Mouse (Mus musculus): ENCODE measurements around the gene Fbxo46. TPM values are rescaled to one million over a fixed set of nuclear protein-coding genes. Genes with fewer than 3 reads are reported as not detected.

Gene Fbxo46
- polyA plus RNA-seq, 1 experiment from 2014 or later: 10.8 TPM

DNA sequence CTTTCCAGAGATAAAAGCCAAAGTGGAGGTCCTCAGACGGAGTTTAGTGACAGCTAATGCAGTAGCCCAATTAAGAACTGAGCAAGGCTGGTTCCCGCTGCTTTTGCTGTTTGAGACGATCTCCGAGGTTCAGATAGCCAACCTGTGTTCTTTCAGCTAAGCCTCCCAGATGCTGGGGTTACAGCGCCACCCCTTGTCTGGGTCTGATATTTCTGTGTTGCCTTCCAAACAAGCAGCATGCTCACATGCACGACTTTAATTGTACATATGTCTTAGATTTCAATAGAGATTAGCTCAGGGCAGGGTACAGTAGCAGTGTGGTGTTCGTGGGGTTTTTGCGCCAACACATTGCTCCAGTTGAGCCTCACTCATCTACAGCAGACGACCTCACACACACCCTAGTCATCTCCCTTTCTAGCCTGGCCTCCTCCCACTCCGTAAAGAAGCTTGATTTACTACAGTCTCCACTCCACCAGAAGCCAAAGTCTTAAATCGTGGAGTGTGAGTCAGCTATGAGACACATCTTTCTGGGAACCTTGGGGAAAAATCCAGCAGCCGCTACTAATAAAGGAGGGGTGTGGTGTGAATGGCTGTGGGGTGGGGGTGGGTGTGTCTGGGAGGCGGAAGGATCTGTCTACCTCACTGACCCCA lies 36.3 kb downstream of the Fbxo46 start:
- WGBS: 43% methylated on average over 13 of the region's 13 CpGs
- H3K9me3 ChIP-seq (ENCODE audit: control insufficient read depth, low read length): no peaks in the 10 kb centered on the region
- H3K36me3 ChIP-seq (ENCODE audit: control insufficient read depth, insufficient read depth, low read length): peaks cover 3% of the 10 kb centered on the region; the same call in 1 of the 2 replicates
- ATAC-seq: peak; percentile 60
- H3K4me1 ChIP-seq (ENCODE audit: control insufficient read depth, insufficient read depth, low read length): peaks cover 33% of the 10 kb centered on the region
- no peak overlapping the region for H3K4me3 ChIP-seq (ENCODE audit: low read length)
- no peaks in the 10 kb centered on the region; the same call in 1 of the 2 replicates for H3K27me3 ChIP-seq (replicated peaks; ENCODE audit: control insufficient read depth, insufficient read depth, low read length)
- no peak overlapping the region for H3K4me2 ChIP-seq (ENCODE audit: low read depth, low read length)
- H3K9ac ChIP-seq (ENCODE audit: low read depth, low read length): no peak overlapping the region
- H3K27ac ChIP-seq (ENCODE audit: low read length): peak overlapping the region; percentile 8; the same call in 1 of the 2 replicates

DNA sequence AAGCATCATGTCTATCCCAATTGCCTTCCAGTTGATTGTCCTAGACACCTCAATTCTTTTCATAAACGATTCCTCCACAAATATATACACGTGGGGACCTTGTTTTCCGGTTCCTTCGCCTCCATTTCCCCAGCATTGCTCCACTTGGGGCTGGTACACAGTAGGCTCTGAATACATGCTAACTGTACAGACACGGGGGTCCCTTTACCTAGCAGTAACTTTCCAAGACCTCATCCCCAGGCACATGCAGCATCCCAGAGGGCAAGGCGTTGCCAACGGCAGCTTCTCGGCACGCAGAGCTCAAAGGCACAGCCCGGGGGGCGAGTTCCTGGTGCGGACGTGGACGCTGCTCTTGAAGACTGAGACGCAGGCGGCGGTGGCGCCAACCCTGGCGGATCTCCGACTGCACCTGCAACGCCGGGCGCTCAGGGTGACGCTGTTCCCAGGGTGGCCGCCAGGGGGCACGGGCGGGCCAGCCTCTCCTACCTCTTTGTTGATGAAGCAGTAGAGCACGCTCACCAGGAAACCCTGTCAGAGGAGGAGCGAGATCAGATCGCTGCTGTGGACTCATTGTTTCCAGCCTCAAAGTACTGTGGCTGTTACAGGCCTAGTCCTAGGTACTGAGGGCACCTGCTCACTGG lies 37.6 kb downstream of the Fbxo46 start:
- Histone ChIP-seq H3K36me3 (ENCODE audit: control insufficient read depth, insufficient read depth, low read length) (no peaks in the 10 kb centered on the region), H3K9ac (ENCODE audit: low read depth, low read length) (peak overlapping the region; percentile 52), H3K9me3 (ENCODE audit: control insufficient read depth, low read length) (no peaks in the 10 kb centered on the region), H3K27ac (ENCODE audit: low read length) (no peak overlapping the region), H3K27me3 (replicated peaks; ENCODE audit: control insufficient read depth, insufficient read depth, low read length) (no peaks in the 10 kb centered on the region; the same call in 1 of the 2 replicates), H3K4me3 (ENCODE audit: low read length) (peak overlapping the region; percentile 19; the same call in 1 of the 2 replicates), H3K4me1 (ENCODE audit: control insufficient read depth, insufficient read depth, low read length) (peaks cover 33% of the 10 kb centered on the region), H3K4me2 (ENCODE audit: low read depth, low read length) (peak overlapping the region; percentile 34; the same call in 1 of the 2 replicates)
- ATAC-seq: peak; percentile 65
- 5% methylated on average over 30 of the region's 30 CpGs for WGBS

DNA sequence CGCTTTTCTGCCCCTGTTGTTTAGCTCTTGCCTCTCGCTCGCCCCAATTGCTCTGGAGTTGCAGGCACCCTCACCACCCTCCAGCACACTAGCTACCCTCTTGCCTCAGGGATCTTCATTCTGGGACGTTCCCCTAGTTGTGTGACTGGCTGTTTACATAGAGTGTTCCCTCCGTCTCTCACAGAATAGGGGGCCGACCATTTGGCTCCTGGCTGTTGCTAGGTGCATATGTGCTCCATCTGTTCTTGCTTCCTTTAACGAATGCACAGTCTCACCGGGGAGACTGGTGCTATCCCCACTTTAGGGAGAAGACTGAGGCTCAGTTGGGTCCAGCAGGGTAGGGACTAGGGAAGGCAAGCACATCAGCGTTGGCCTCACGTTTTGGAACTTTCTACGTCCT lies 38.9 kb downstream of the Fbxo46 start:
- no peaks in the 10 kb centered on the region for H3K9me3 ChIP-seq (ENCODE audit: control insufficient read depth, low read length)
- H3K4me1 ChIP-seq (ENCODE audit: control insufficient read depth, insufficient read depth, low read length): peaks cover 34% of the 10 kb centered on the region
- 64% methylated on average over 11 of the region's 11 CpGs for WGBS
- H3K36me3 ChIP-seq (ENCODE audit: control insufficient read depth, insufficient read depth, low read length): no peaks in the 10 kb centered on the region
- no peak overlapping the region for H3K4me2 ChIP-seq (ENCODE audit: low read depth, low read length)
- ATAC-seq: no peak
- H3K9ac ChIP-seq (ENCODE audit: low read depth, low read length): no peak overlapping the region
- H3K27ac ChIP-seq (ENCODE audit: low read length): no peak overlapping the region
- H3K4me3 ChIP-seq (ENCODE audit: low read length): no peak overlapping the region
- peaks cover 2% of the 10 kb centered on the region; the same call in 1 of the 2 replicates for H3K27me3 ChIP-seq (replicated peaks; ENCODE audit: control insufficient read depth, insufficient read depth, low read length)

GRCm38 (mm10) chr7:19159411-19159810 lies 39.8 kb downstream of the Fbxo46 start:
- H3K4me1 ChIP-seq (ENCODE audit: control insufficient read depth, insufficient read depth, low read length): peaks cover 42% of the 10 kb centered on the region

GRCm38 (mm10) chr7:19160115-19160514 lies 40.5 kb downstream of the Fbxo46 start:
- Histone ChIP-seq H3K36me3 (ENCODE audit: control insufficient read depth, insufficient read depth, low read length) (no peaks in the 10 kb centered on the region), H3K9me3 (ENCODE audit: control insufficient read depth, low read length) (no peaks in the 10 kb centered on the region), H3K9ac (ENCODE audit: low read depth, low read length) (peak overlapping the region; percentile 69), H3K4me2 (ENCODE audit: low read depth, low read length) (peak overlapping the region; percentile 94), H3K27ac (ENCODE audit: low read length) (no peak overlapping the region), H3K4me3 (ENCODE audit: low read length) (peak overlapping the region; percentile 54), H3K27me3 (replicated peaks; ENCODE audit: control insufficient read depth, insufficient read depth, low read length) (peaks cover 2% of the 10 kb centered on the region; the same call in 1 of the 2 replicates), H3K4me1 (ENCODE audit: control insufficient read depth, insufficient read depth, low read length) (peaks cover 48% of the 10 kb centered on the region)
- WGBS: under 1% methylated on average over 20 of the region's 20 CpGs
- ATAC-seq: peak; percentile 40

More at GRCm38 (mm10) chr7:19159411-19159810, 39.8 kb downstream of the Fbxo46 start:
- Histone ChIP-seq H3K9me3 (ENCODE audit: control insufficient read depth, low read length) (no peaks in the 10 kb centered on the region), H3K36me3 (ENCODE audit: control insufficient read depth, insufficient read depth, low read length) (no peaks in the 10 kb centered on the region), H3K27ac (ENCODE audit: low read length) (no peak overlapping the region), H3K9ac (ENCODE audit: low read depth, low read length) (peak overlapping the region; percentile 51), H3K4me2 (ENCODE audit: low read depth, low read length) (peak overlapping the region; percentile 94), H3K4me3 (ENCODE audit: low read length) (peak overlapping the region; percentile 54), H3K27me3 (replicated peaks; ENCODE audit: control insufficient read depth, insufficient read depth, low read length) (peaks cover 2% of the 10 kb centered on the region; the same call in 1 of the 2 replicates)
- WGBS: 11% methylated on average over 18 of the region's 18 CpGs
- ATAC-seq: no peak

- Histone ChIP-seq H3K4me2 (ENCODE audit: low read depth, low read length) (no peak overlapping the region), H3K36me3 (ENCODE audit: control insufficient read depth, insufficient read depth, low read length) (no peaks in the 10 kb centered on the region), H3K4me3 (ENCODE audit: low read length) (no peak overlapping the region), H3K9ac (ENCODE audit: low read depth, low read length) (no peak overlapping the region), H3K27me3 (replicated peaks; ENCODE audit: control insufficient read depth, insufficient read depth, low read length) (peaks cover 2% of the 10 kb centered on the region; the same call in 1 of the 2 replicates), H3K9me3 (ENCODE audit: control insufficient read depth, low read length) (peaks cover 6% of the 10 kb centered on the region; the same call in 1 of the 2 replicates), H3K27ac (ENCODE audit: low read length) (no peak overlapping the region), H3K4me1 (ENCODE audit: control insufficient read depth, insufficient read depth, low read length) (peaks cover 39% of the 10 kb centered on the region)
- ATAC-seq: no peak
- WGBS: 86% methylated on average over 7 of the region's 7 CpGs
Observed at GRCm38 (mm10) chr7:19162928-19163327, 43.3 kb downstream of the Fbxo46 start.

DNA sequence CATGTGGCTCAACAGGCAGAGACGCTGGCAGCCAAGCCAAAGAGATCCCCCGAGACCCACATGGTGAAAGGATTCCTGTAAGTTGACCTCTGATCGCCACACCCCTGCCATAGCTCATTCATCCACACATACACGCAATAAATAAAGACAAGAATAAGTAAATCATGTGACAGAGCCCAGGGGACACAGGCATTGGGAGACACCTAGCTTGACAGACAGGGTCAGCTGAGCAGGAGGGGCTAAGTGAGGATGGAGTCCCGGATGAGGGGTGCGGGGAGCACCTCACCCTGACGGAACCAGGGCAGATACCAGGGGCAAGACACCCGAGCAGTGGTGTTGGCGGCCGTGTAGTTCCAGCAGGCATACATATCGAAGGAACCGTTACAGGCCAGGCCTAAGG lies 44.1 kb downstream of the Fbxo46 start:
- H3K4me1 ChIP-seq (ENCODE audit: control insufficient read depth, insufficient read depth, low read length): peaks cover 39% of the 10 kb centered on the region
- 20% methylated on average over 12 of the region's 12 CpGs for WGBS
- H3K9ac ChIP-seq (ENCODE audit: low read depth, low read length): no peak overlapping the region
- H3K4me2 ChIP-seq (ENCODE audit: low read depth, low read length): peak overlapping the region; percentile 40
- ATAC-seq: peak; percentile 48
- peaks cover 2% of the 10 kb centered on the region; the same call in 1 of the 2 replicates for H3K27me3 ChIP-seq (replicated peaks; ENCODE audit: control insufficient read depth, insufficient read depth, low read length)
- H3K27ac ChIP-seq (ENCODE audit: low read length): 0 out of 2 replicates have a peak overlapping the region, but pooled peaks have one; percentile 24
- H3K9me3 ChIP-seq (ENCODE audit: control insufficient read depth, low read length): peaks cover 6% of the 10 kb centered on the region; the same call in 1 of the 2 replicates
- H3K4me3 ChIP-seq (ENCODE audit: low read length): no peak overlapping the region
- no peaks in the 10 kb centered on the region for H3K36me3 ChIP-seq (ENCODE audit: control insufficient read depth, insufficient read depth, low read length)

- H3K9ac ChIP-seq (ENCODE audit: low read depth, low read length): peak overlapping the region; percentile 40; the same call in 1 of the 2 replicates
- peaks cover 2% of the 10 kb centered on the region; the same call in 1 of the 2 replicates for H3K27me3 ChIP-seq (replicated peaks; ENCODE audit: control insufficient read depth, insufficient read depth, low read length)
- H3K9me3 ChIP-seq (ENCODE audit: control insufficient read depth, low read length): peaks cover 6% of the 10 kb centered on the region; the same call in 1 of the 2 replicates
- H3K4me2 ChIP-seq (ENCODE audit: low read depth, low read length): peak overlapping the region; percentile 40
- under 1% methylated on average over 6 of the region's 6 CpGs for WGBS
- H3K4me3 ChIP-seq (ENCODE audit: low read length): peak overlapping the region; percentile 13
- H3K4me1 ChIP-seq (ENCODE audit: control insufficient read depth, insufficient read depth, low read length): peaks cover 39% of the 10 kb centered on the region
- ATAC-seq: peak; percentile 58
- H3K27ac ChIP-seq (ENCODE audit: low read length): 0 out of 2 replicates have a peak overlapping the region, but pooled peaks have one; percentile 24
- no peaks in the 10 kb centered on the region for H3K36me3 ChIP-seq (ENCODE audit: control insufficient read depth, insufficient read depth, low read length)
Observed at GRCm38 (mm10) chr7:19164189-19164588, 44.5 kb downstream of the Fbxo46 start.

GRCm38 (mm10) chr7:19164978-19165377 lies 45.3 kb downstream of the Fbxo46 start:
- Histone ChIP-seq H3K4me1 (ENCODE audit: control insufficient read depth, insufficient read depth, low read length) (peaks cover 35% of the 10 kb centered on the region), H3K9ac (ENCODE audit: low read depth, low read length) (no peak overlapping the region), H3K36me3 (ENCODE audit: control insufficient read depth, insufficient read depth, low read length) (no peaks in the 10 kb centered on the region), H3K9me3 (ENCODE audit: control insufficient read depth, low read length) (peaks cover 6% of the 10 kb centered on the region; the same call in 1 of the 2 replicates), H3K4me3 (ENCODE audit: low read length) (peak overlapping the region; percentile 13; the same call in 1 of the 2 replicates), H3K27ac (ENCODE audit: low read length) (no peak overlapping the region), H3K27me3 (replicated peaks; ENCODE audit: control insufficient read depth, insufficient read depth, low read length) (peaks cover 2% of the 10 kb centered on the region; the same call in 1 of the 2 replicates), H3K4me2 (ENCODE audit: low read depth, low read length) (peak overlapping the region; percentile 40)
- ATAC-seq: peak; percentile 52
- WGBS: 2% methylated on average over 13 of the region's 13 CpGs
